Mouse (Mus musculus) thymus, postnatal 14 days (tissue): ENCODE data around the gene Liph.
A peak's percentile ranks its signal among the peaks of the same experiment; 100 is the strongest.
"Not testable (repeated sequence)": the region's sequence is repeated elsewhere in the genome, so short reads cannot be mapped to it uniquely, and the experiment has no call there.

Experiments
- DNase-seq: peaks from one replicate; pipeline ENCODE4 v3.0.0; 2021

Gene Liph

DNA sequence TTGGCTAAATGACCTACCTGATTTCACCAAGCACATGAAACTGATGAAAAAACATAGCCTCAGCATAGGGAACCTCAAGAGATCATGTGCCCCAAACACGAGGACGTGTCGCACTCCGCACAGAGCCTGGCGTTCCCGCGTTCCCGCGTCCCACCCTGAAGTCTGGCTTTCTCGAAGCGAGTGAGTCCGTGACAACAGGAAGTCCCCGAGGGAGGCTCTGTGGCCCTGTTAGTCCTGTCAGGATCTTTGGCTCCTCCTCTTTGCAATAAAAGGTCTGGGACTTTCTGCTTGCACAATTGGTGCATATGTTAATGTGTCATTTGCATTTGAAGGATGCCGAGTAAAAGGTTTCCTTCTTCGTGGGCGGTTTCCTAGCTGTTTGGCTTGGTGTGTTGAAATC lies at the start of gene Liph:
Liph (minus strand) TSS at position 360 of the 400 bp plus-strand sequence.
- DNase-seq = peak; percentile 32

DNA sequence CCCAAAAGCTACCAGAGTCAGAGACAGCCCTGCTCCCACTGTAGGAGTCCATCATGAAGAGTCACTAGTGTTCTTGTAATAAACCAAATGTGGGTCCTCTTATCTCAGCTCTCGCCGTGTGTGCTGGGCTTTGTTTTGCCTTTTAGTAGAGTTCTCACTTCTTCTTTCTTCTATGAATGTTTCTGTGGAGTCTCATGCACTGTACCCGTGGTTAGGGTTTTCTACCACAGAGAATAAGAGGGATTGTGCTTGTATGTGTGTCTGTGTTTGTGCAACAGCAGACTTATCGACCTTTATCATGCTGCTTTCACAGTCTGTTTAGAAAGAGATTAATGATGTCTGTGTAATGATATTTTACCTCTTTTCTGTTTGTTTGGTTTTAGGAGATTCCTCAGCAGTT lies 48.4 kb upstream of the Liph start:
- DNase-seq = no peak

DNA sequence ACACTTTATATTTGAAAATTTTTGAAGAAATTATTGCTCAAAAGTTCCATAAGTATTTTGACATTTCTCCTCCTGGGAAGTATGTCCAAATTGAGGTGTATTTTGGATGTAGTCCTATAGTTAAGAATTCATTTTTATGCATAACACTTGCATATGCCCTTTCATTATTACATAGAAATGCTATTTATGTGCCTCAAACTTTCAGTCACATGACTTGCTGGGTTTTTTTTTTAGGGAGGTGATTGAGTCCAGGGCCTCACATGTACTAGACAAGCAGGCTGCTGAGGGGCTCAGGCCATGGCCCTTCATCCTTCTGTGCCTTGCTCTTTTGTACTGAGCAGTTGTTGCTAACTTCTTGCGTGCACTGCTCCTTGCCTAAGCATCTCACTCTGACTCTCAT lies 44.5 kb upstream of the Liph start:
- DNase-seq = no peak

DNA sequence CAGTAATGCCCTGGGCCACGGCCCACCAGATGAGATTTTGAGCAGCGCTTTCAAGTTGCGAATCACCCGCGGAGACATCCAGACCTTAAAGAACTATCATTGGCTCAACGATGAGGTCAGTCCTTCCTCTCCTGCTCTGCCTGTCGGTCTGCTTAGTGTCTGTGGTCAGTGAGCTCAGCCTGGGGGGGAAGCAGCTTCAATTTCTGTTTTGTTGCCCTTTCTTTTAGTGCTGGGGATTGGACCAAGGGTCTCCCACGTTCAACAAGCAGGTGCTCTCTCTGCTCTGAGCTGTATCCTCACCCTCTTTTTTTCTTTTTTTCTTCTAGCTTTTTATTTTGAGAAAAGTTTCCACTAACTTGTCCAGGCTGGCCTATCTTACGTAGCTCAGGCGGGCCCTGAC lies 43.1 kb upstream of the Liph start:
- DNase-seq = no peak

DNA sequence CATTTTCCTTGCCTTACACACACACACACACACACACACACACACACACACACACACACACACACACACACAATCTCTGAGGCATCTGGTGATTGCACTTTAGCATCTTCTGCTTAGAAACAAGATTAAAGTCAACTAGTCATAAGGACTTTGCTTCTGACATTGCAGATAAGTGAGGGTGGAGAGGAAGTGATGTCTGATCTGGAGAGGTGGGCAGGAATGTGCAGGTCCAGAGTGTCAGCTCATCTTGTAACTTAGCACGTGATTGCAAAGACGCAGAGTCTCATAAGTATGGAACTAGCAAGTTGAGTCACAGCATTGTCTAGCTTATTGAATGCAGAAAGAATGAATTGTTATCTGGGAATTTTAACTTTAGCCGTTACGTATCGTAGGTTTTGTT lies 32.0 kb upstream of the Liph start:
- no peak for DNase-seq

DNA sequence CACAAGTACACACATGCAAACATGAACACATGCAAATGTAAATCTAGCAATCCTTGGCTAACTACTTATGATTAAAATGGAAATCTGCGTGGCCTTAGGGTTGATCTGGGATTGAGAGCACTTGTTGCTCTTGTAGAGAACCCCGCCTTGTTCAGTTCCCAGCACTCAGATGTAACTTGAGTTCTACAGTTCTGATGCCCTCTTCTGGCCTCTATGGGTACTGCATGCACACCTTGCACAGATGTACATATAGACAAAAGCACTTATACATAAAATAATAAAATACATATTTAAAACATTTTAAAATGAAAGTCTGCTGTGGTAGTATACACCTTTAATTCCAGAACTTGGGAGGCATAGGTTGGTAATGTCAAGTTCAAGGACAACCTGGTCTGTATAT lies 26.7 kb upstream of the Liph start:
- DNase-seq = peak; percentile 47

DNA sequence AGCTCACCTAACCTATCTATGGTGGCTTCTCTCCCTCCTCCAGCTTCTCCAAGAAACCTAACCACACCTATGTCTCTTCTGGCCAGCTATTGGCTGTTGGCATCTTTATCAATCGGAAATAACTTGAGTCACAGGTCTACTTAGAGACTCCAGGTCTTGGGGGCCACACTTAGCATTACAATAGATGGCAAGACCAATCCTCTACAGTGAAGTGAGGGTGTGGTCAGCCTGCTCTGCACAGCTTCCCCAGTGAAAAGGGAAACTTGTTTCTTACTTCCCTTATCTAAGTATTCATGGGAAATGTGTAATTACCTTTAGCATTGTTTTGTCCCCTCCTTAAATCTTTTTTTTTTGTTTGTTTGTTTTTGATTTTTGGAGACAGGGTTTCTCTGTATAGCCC lies 20.1 kb upstream of the Liph start:
- no peak for DNase-seq

DNA sequence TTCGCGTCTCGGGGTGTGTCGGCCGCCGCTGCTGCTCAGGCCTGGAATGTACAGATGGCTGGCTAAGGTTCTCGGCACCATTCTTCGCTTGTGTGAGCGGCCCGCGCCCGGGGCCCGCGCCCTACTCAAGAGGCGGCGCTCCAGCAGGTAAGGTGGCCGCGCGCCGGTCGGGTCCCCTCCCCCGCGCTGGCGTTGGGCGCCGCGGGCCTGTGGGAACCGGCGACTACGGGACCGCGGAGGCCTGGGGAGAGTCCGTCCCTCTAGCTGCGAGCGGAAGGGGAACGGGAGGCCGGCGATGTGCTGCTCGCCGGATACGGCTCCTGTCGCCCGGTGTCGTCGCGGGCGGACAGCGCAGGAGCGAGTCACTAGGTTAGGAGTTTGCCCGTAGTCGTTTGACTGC lies 14.1 kb upstream of the Liph start:
- DNase-seq = peak; percentile 71

DNA sequence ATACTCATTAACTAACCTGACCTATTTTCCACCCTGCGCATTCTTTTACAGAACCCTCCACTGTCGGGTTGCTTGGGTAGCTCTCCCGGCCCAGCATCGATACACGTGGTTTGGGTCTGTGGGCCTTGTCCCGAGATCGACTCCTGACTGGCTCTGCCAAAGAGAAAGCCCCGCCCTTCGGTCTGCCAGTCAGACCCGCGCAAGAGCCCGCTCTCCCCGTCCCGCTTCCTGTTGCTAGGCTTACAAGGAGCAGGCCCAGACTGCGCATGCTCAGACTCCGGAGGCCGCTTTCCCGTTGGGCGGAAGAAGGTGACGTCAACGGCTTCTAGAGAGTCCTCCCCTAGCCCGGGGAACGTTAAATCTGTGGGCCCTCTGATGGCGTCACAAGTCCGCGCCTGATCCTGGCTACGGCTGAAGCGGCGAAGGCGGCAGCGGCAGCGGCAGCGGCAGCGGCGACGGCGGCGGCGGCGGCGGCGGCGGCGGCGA lies 13.7 kb upstream of the Liph start, which contains the start of gene Senp2:
Senp2 (plus strand) TSS at position 386 of the 486 bp plus-strand sequence.
- DNase-seq = peak; percentile 100

DNA sequence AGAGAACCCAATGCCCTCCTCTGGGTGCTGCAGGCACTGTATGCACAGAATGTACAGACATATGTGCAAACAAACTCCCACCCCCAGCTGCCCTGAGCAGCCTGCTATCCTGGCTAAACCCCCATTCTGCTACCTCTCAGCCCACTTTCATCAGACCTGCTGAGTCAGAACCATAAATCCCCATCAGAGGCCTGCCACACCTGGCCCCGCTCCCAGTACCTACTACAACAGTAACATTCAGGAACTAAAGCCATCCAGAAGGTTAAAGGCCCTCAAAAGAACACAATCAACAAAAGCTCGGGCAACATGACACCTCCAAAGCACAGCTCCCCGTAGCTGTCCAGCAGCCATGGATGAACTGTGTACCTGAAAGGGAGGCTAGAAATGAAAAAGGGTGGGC lies 6.1 kb upstream of the Liph start:
- DNase-seq = no peak

DNA sequence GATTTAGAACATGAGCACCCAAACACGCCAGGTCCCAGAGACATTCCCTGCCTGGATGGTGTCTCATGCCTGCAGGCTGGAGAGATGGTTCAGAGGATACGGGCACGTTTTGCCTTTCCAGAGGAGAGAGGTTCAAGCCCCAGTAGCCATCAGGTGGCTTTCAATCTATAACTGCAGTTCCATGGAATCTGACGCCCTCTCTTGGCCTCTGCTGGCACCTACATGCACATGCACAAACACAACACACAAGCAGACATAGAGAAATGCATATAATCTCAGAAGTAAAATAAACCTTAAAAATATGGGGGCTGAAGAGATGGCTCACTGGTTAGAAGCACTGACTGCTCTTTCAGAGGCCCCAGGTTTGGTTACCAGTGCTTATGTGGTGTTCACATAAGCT lies 5.7 kb upstream of the Liph start:
- no peak for DNase-seq

DNA sequence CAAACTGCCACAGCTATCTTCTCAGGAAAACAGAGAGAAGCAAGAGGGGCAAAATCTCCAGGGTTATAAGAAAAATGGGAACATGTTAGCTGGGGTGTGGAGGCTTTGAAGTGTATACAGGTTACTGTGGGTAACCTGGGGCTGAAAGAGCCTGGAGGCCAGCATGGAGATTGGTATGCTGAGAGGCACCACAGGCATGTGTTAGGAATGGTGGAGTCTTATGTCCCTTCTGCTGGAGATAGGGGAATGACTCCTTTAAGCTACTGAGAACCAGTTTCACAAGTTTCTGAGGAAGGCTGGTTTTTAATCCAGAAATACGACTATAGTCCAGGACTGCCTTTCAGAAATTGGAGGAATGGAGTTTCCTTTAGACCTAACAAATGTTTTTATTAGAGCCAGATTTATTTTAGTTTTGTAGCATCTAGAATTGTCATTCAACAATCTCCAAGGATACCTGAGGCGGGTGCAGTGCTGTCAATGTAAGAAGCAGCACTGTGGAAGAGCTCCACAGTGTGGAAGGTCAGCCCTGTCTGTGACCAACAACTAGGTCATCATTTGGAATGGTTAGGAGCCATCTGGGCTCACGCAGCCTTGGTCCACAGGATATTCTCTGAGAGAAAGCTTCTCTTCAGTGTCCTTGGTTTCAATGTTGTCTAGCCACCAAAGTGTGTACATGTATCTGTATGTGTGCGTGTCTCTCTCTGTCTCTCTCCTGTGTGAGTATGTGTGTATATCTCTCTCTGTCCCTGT lies 4.7 kb upstream of the Liph start:
- DNase-seq = no peak

DNA sequence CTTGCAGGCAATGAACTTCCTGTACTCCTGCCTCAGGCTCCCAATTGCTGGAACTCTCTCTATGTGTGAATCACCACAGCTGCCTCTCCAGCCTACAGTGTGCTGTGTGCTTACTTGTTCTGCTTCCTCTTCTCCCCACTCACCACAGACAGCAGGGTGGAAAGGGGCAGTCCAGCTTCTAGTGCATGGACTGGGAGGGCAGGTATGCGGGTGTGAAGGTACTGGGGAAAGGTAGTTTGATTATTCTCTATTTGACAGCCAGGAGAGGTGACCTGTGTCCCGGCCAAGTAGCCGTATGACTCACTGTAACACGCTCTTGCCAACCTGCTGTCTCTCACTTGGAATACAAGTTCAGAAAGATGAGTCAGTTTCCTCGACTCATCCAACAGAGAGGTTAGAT lies 2.6 kb upstream of the Liph start:
- no peak for DNase-seq

DNA sequence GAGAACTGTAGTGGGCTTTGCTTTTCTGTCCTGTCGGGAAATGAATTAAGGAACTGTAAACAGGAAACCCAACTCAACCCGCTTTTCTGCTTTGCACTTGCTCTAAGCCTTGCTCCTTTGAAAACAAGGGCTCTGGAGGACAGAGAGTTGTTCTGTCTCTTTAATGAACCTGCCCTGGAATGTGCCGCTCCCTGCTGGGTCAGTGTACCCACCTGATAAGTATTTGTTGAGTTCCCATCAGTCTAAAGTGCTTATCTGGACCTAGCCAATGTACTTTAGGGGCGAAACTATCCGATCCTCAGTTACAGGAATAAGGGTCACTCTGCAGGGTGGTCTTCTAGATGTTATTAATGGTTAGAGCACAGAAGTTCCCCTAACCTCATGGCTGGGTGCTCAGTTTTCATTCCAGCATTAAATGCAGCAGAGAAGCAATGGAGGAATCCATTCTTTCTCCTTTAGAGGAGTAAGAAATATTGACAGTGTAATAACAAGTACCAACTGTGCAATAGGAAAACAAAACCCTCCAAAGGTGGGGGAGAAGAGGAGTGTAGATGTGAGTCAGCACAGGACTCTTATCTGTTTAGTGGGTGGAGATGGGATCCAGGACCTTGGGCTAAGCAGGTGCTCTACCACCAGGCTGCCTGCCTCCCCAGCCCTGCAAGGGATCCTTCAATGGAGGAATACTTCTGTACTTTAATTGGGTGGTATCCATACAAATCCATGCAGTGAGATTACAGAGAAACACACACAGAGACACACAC lies 1.6 kb upstream of the Liph start:
- DNase-seq = no peak

DNA sequence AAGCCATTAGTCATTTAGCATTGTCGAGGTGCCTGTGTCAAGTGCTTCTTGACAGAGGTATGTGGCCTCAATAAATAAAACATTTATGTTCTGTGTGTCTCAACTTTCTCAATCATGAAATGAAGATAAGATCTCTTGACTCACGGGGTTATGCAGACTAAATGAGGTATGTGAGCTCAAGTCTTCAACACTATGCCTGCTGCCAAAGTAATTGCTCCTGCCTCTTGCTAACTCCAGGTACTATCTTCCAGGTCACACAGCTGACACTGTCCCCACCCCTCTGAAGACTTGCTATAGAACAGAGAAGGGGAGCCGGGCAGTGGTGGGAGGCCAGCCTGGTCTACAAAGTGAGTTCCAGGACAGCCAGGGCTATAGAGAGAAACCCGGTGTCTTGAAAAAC lies 939 bp upstream of the Liph start:
- DNase-seq = no peak

DNA sequence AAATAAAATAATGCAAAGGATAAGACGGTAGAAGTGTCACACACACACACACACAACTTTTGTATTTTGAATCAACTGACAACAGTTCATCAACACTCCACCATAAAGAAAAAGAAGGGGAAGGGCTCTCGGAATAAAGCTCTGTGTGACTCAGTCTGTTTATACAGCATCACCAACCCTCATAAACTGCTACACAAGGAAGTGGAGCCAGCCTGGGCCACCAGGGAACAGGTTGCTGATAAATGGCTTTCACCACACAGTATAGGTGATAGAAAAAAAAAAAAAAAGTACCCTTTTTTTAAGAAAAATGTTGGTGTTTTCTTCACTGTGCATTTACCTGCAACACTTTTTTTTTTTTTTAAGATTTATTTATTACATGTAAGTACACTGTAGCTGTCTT lies 3.7 kb downstream of the Liph start:
- no peak for DNase-seq

DNA sequence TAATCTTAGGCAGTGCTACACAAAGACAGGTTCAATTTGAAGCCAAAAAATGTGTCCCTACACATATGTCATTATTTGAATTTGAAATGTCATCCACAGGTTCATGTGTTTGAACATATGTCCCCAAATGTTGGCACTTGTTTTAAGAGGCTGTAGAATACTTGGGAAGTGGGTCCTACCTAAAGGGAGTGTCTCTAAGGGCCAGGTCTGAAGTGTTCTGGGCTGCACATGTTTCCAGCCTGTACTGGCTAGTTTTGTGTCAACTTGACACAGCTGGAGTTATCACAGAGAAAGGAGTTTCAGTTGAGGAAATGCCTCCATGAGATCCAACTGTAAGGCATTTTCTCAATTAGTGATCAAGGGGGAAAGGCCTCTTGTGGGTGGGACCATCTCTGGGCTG lies 4.6 kb downstream of the Liph start:
- not testable (repeated sequence) for DNase-seq

DNA sequence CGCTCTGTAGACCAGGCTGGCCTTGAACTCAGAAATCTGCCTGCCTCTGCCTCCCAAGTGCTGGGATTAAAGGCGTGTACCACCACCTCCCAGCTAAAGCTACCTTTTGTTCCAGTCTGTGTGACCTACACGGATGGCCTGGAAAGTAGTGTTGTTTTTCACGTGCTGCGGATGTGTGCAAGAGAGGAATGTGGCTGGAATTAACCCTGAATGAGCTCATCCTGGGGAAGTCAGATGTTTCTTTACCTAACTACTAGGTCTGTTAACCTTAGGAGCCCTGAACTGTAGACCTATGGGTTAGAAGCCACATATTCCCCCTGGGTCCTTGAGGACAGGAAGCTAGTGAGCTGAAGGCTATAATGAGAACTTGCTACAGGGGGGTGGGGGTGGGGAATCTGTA lies 7.5 kb downstream of the Liph start:
- DNase-seq = no peak

DNA sequence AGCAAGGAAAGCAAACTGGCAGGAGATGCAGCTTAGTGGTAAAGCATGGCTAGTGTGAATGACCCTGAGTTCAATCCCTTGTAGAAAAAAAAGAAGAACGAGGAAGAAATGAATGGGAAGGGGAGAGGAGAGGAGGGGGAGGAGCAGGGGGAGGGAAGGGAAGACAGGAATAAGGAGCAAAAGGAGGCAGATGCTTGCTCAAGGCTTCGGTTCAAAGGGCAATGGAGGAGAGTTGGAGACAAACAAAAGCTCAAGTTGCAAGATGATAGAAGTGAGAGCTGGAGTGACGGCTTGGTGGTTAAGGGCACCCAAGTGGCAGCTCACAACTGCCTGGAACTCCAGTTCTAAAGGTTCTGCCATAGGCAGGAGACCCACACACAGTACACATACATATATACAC lies 9.3 kb downstream of the Liph start:
- no peak for DNase-seq

DNA sequence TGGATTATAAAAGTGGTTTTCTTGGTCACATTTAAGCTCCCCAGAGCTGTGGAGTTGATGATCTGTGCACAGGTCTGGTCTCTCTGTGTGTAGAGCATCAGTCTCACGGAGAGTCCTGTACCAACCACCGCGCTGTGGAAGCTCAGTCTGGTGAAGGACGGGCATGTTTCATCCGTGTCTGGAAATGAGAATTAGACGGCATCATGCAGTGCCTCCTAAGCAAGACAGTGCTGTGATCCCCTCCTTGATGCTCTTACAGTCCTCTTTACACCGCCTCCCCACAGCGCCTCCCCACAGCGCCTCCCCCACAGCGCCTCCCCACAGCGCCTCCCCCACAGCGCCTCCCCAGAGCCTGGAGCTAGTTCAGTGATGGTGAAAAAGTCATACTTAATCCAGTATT lies 11.4 kb downstream of the Liph start:
- DNase-seq = no peak

DNA sequence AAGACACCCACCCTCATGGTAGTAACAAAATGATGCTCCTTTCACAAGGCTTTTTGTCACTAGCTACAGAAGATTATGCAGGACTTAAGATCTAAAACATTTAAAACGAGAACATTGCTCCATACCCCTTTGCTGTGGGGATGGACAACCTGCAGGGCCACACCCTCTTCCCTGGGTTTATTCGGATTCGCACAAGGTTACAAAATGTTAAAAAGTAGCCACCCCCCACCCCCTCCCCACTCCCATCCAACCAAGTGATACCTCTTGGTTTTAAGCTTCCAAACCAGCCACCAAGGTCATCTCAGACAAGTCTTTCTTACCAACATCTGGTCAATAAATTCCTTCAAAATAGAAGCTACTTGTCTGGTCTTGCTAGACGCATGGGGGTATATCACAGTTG lies 11.9 kb downstream of the Liph start:
- DNase-seq = no peak

DNA sequence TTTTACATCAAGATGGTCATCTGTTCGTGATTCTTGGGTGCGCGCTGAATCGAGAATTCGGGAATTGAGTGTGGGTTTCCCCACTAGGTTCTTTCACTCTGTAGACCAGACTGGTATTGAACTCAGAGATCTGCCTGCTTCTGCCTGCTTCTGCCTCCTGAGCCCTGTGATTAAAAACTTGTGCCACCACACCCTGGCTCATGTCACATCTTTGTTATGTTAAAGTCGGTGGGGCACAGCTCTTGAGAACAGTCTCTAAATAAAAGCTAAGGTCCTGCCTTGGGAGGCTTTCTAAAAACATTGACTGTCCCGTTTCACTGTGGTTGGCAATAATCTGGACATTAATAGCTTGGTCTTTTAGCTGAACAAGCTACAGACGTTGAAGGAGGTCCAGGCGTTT lies 12.3 kb downstream of the Liph start:
- no peak for DNase-seq

DNA sequence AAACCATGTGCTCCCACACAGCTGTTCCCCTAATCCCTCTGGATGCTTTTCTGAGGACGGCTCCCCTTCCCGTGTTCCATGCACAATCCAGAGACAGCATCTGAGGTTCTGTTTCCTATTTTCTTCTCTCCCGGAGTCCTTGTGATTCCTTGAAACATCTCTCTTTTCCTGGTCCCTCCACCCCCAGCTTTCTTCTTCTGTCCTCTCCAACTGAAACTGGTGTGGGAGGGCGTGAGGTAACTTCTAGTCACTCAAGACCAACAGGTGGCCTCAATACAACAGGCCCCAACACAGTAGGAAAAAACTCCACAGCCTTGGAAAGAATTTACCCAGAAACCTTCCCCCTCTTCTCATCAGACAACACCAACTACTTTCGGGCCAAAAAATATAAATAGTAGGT lies 18.1 kb downstream of the Liph start:
- no peak for DNase-seq

DNA sequence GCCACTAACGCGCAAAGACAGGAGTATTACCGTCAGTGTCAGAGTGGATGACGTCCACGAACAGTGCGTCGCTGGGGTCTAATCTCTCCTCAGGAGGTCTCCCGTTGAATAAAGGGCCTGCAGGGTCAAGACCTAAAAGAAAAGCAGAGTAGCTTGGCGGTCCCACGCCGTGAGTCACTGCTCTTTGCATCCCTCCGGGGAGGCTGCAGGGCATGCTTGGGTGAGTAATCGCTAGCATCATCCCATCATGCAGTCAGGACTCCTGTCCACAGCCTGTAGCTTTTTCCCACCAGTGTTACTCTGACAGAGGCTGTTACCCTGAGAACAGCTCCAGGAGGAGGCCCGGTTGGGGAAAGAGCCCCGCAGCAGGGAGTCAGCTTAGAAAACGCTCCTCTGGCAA lies 19.3 kb downstream of the Liph start:
- DNase-seq = no peak

DNA sequence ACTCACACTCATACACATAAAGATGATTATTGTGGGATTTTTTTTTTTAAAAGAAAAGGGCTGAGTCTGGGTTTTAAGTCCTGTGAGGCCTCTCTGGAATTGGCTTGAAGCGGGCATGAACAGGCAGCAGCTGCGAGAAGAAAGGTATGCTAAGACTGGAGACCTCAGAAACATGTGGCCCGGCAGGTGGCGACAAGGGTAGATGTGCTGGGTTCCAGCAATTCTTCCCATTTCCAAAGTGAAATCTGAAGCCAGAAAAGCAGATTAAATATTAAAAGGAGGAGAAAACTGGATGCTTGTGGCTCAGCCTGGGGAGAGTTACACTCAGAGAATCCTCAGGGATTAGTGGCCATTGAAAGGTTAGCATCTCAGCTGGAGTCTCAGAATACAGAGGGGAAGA lies 24.0 kb downstream of the Liph start:
- no peak for DNase-seq
